Mouse (Mus musculus) myocyte (in vitro differentiated cells): ENCODE measurements around the gene Pheta2.

Experiments used
- MYOD1 ChIP-seq, 3 experiments: IDR thresholded peaks; one replicate each; pipeline ENCODE4 v1.6.1; 2011; ENCODE audit warnings: control low read depth in 2 of 3, low read depth in 2 of 3, mild to moderate bottlenecking in 2 of 3, moderate library complexity in 1 of 3; ENCODE audit not compliant: insufficient read length in 2 of 3, control insufficient read depth in 1 of 3
- MYOG ChIP-seq, 3 experiments: IDR thresholded peaks; one replicate each; pipeline ENCODE4 v1.6.1; 2011; ENCODE audit warnings: control low read depth in 2 of 3, low read depth in 2 of 3, mild to moderate bottlenecking in 2 of 3; ENCODE audit not compliant: insufficient read length in 2 of 3, control insufficient read depth in 1 of 3, insufficient read depth in 1 of 3

DNA sequence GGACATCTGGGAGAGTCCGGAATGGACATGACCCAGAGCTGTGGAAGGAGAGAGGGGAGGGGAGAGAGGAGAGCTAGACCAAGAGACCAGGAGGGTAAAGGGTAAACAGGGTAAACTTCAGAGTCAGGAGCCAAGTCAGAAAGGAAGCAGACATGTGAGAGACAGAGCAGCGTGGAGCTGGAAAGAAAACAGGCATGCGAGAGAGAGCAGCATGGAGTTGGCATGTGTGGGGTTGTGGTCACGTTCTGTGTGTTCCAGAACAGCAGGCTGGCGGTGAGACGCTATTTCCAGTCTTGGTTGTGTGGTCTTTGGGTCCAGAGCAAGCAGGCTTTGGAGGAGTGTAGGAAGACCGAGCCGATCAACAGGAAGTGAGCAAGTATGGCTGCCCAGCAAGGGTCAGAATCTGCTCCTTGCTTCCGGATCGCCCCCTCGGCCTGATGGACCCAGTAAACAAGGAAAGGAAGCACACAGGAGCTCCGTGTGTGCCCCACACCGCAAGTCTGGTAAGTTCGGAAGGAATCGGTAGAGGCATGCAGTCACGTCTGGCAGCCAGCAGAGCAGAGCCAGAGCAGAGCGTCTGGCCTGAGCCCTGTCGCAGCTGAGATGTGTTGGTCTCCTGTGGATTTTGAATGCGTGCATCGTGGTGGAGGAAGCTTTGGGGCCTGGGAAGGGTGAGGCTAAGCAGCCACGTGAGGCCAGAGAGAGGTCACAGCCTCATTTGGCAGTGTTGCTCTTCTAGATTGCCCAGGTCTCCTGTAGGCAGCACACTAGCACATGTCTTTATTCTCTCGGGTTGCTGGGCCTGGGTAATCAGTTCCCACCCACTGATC is 19.9 kb downstream of the Pheta2 start:
- no peak for TF ChIP-seq MYOD1 (IDR thresholded peaks at IDR 0.05; ENCODE audit: control insufficient read depth in 1 of 3, insufficient read length in 2 of 3, low read depth in 2 of 3)
- no peak for TF ChIP-seq MYOG (IDR thresholded peaks at IDR 0.05; ENCODE audit: control insufficient read depth in 1 of 3, insufficient read depth in 1 of 3, insufficient read length in 2 of 3, low read depth in 2 of 3)
